Mouse (Mus musculus): ENCODE results near the gene Fbxw8. TPM values are rescaled to one million over a fixed set of nuclear protein-coding genes. Genes with fewer than 3 reads are reported as not detected.
A peak's percentile ranks its signal among the peaks of the same experiment; 100 is the strongest.

The Fbxw8 gene
- 29.4 and 31.2 TPM in 2 replicates for polyA plus RNA-seq (2016; fragmentation: Nextera tagmentation; extraction: Ambion mirVana)

GRCm38 (mm10) chr5:118154839-118155564 lies at the start of gene Fbxw8:
Gene Fbxw8, minus strand, starts transcription at chr5:118155464.
- peak within 1 kb of the TSS; percentile 95 for H3K27ac ChIP-seq
- peaks cover 4% of the 10 kb centered on the region; the same call in 1 of the 2 replicates for H3K27me3 ChIP-seq (ENCODE audit: insufficient read depth, poor library complexity, severe bottlenecking)
- WGBS = under 1% methylated on average over 67 of the region's 67 CpGs
- H3K4me3 ChIP-seq = peak within 1 kb of the TSS; percentile 100
- peaks cover 21% of the 10 kb centered on the region for H3K36me3 ChIP-seq
- H3K9me3 ChIP-seq = no peaks in the 10 kb centered on the region
- peak; percentile 93 for DNase-seq (ENCODE audit: low spot score)
- H3K4me1 ChIP-seq = peaks cover 34% of the 10 kb centered on the region

DNA sequence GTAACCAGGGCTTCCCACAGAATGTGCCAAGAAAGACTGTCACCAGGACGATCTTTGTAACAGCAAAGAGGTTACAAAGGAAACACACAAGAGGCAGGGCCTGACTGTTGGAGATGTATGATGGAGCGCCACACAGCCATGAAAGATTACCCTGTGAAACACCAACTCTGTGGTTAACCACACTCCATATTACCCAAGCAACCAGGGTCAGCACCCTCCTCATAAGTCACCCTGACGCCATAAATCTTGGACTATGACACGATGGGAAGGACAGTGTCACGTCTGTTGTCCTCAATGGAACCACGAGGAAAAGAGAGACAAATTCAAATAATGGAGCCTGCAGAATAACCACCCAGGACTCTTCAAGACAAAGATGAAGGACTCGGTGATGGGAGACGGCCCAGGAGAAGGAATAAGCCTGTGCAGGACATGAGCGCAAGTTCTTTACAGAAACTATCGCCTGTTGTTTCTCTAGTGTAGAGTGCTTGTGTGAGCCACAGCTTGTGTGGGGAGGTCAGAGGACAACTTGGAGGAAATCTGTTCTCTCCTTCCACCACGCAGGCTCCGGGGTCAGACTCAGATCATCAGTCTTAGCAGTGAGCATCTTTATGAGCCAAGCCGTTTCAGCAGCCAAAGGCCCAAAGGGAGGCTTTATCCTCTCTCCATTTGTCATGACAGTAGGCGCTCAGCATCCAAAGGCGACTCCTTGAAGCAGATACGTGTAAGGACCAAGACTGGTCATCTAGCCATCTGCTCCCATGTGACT lies 49.6 kb upstream of the Fbxw8 start:
- no peak for DNase-seq (ENCODE audit: low spot score)
- H3K27me3 ChIP-seq (ENCODE audit: insufficient read depth, poor library complexity, severe bottlenecking) = peaks cover 4% of the 10 kb centered on the region; the same call in 1 of the 2 replicates
- H3K27ac ChIP-seq = no peak overlapping the region
- no peaks in the 10 kb centered on the region for H3K36me3 ChIP-seq
- WGBS = 83% methylated on average over 16 of the region's 16 CpGs
- H3K4me1 ChIP-seq = peaks cover 7% of the 10 kb centered on the region; the same call in 1 of the 2 replicates
- H3K4me3 ChIP-seq = no peak overlapping the region
- no peaks in the 10 kb centered on the region for H3K9me3 ChIP-seq

DNA sequence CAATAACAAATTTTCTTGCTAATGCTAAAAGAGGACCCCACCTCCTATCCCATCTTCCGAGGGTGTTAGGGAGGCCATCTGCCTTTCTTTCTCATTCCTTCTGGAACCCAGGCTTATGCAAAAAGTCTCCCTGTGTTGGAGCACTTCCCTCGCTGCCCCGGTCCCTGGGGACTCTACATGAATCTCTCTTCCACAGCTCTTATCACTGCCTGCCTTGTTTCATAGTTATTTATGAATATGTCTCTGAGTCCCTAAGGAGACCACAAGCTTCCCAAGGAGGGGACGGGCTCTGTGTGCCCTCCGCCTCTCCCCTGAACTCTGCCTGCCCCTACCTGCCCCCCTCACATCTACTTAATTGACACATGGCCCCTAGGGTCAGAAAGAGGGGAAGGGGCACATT lies 44.4 kb upstream of the Fbxw8 start:
- WGBS = 65% methylated on average over 5 of the region's 5 CpGs

DNA sequence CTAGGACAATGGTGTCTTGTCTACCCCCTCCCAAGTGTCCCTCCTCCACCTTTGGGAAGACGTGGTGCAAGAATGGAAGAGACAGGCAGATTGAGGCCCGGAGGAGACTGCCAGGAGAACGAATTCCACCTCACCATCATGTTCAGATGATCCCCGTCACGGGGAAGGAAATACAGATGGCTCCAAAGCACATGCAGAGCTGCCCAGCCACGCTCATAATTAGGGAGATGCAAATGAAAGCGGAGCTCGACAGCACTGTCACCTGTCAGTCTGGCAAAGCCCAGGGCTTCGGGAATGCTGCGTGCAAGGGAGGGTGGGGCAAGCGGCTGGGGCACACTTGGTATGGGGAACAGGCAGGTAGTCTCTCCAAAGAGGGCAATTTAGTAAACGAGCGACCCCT lies 42.2 kb upstream of the Fbxw8 start:
- Histone ChIP-seq H3K4me3 (no peak overlapping the region), H3K4me1 (peaks cover 4% of the 10 kb centered on the region; the same call in 1 of the 2 replicates), H3K9me3 (no peaks in the 10 kb centered on the region), H3K27ac (no peak overlapping the region), H3K36me3 (no peaks in the 10 kb centered on the region), H3K27me3 (ENCODE audit: insufficient read depth, poor library complexity, severe bottlenecking) (peaks cover 38% of the 10 kb centered on the region)
- DNase-seq (ENCODE audit: low spot score) = no peak
- 70% methylated on average over 13 of the region's 13 CpGs for WGBS

More for the DNA sequence above, 44.4 kb upstream of the Fbxw8 start:
- H3K36me3 ChIP-seq = no peaks in the 10 kb centered on the region
- H3K27me3 ChIP-seq (ENCODE audit: insufficient read depth, poor library complexity, severe bottlenecking) = peaks cover 18% of the 10 kb centered on the region; the same call in 1 of the 2 replicates
- H3K27ac ChIP-seq = no peak overlapping the region
- H3K4me1 ChIP-seq = peaks cover 7% of the 10 kb centered on the region; the same call in 1 of the 2 replicates
- H3K4me3 ChIP-seq = no peak overlapping the region
- H3K9me3 ChIP-seq = no peaks in the 10 kb centered on the region
- DNase-seq (ENCODE audit: low spot score) = no peak

DNA sequence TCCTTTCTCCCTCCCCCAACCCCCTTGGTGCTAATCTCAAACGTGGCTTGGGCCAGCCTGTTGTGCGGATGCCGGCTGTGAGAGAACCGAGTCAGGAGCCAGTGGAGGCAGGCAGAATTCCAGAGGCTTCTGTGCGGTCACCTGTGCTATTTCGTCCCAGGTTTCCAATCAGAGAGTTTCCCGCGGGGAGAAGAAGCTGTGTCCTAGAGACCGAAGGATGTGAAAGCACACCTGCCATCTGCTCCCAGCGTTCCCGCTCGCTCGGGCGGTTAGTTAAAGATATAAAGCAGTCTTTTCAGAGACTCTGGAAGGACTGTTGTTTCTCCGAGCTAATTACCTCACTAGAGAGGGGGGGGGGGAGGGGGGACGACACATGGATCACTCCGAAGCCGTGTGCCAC lies 37.0 kb upstream of the Fbxw8 start:
- H3K27ac ChIP-seq = no peak overlapping the region
- H3K36me3 ChIP-seq = no peaks in the 10 kb centered on the region
- H3K4me3 ChIP-seq = peak overlapping the region; percentile 5; the same call in 1 of the 2 replicates
- 28% methylated on average over 18 of the region's 18 CpGs for WGBS
- peaks cover 14% of the 10 kb centered on the region for H3K4me1 ChIP-seq
- H3K27me3 ChIP-seq (ENCODE audit: insufficient read depth, poor library complexity, severe bottlenecking) = peaks cover 75% of the 10 kb centered on the region
- no peak for DNase-seq (ENCODE audit: low spot score)
- H3K9me3 ChIP-seq = no peaks in the 10 kb centered on the region

DNA sequence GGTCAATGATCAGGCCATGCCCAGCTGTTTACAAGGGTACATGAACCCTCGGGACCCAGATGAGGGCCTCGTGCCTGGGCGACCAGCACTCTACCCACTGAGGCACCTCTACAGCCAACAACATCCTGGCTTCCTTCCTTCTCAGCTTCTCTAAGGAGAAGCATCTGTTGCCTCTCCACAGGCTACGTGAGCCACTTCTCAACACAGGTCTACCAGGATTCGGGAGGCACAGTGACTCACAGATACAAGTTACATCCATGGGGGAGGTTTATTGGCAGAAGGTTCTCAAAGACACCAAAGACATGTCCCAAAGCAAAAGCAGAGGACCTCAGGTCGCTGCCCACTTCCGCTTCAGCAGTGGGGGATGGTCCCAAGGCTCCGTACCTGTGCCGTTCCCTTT lies 35.2 kb upstream of the Fbxw8 start:
- 76% methylated on average over 9 of the region's 9 CpGs for WGBS
- DNase-seq (ENCODE audit: low spot score) = no peak
- no peaks in the 10 kb centered on the region for H3K36me3 ChIP-seq
- H3K9me3 ChIP-seq = no peaks in the 10 kb centered on the region
- peaks cover 74% of the 10 kb centered on the region for H3K27me3 ChIP-seq (ENCODE audit: insufficient read depth, poor library complexity, severe bottlenecking)
- H3K4me1 ChIP-seq = peaks cover 14% of the 10 kb centered on the region
- no peak overlapping the region for H3K27ac ChIP-seq
- H3K4me3 ChIP-seq = no peak overlapping the region

DNA sequence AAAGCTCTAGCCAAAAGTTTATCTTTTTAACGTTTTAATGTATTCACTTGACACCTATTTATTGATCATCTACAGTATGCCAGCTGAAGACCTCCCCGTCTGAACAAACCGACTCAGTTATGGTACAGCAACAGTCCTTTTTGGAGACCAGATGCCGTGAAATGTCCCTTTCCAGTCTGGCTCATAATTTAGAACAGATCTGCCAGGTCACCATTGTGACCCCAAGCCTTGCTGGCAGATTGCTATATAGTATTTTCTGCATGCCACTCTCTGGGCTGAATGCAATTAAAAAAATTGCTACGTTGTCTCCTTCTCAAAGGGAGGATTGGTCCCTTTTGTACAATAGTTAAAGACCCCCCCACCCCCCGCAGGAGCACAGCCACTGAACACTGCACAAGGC lies 33.1 kb upstream of the Fbxw8 start:
- Histone ChIP-seq H3K36me3 (no peaks in the 10 kb centered on the region), H3K4me1 (peaks cover 14% of the 10 kb centered on the region), H3K27ac (no peak overlapping the region), H3K9me3 (no peaks in the 10 kb centered on the region), H3K27me3 (ENCODE audit: insufficient read depth, poor library complexity, severe bottlenecking) (peaks cover 59% of the 10 kb centered on the region), H3K4me3 (no peak overlapping the region)
- no peak for DNase-seq (ENCODE audit: low spot score)
- WGBS = 69% methylated on average over 6 of the region's 6 CpGs

DNA sequence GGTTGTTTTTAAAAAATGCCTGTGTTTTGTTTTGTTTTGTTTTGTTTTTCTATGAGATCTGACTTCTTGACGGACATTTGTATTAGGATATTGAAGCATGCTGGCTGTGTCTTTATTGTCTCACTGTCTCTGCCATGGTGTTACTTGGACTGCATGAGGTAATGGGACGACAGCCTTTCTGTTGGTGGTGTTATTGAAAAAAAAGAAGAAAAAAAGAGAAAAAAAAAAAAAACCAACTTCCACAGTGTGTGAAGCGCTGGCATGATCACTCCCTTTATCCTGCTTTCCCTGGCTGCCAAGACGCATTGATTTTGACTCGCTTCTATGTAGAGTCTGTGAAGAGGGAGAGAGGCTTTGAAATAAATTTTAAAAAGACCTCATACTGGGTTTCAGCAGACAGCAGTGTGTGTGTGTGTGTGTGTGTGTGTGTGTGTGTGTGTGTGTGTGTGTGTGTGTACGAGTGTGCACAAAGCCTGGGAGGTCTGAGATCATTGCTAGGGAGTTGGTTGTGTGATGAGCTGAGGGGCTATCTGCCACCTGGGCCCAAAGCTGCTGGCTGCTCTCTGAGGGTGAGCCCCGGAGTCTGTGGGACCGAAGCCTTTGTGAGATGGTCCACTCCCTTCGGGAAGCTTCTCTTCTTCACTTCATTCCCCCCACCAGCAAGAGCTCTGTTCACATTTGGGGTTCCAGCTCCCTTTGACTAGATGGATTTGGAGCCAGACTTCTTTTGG lies 31.8 kb upstream of the Fbxw8 start:
- DNase-seq (ENCODE audit: low spot score) = no peak
- Histone ChIP-seq H3K27me3 (ENCODE audit: insufficient read depth, poor library complexity, severe bottlenecking) (peaks cover 46% of the 10 kb centered on the region), H3K9me3 (no peaks in the 10 kb centered on the region), H3K27ac (no peak overlapping the region), H3K36me3 (no peaks in the 10 kb centered on the region), H3K4me1 (peaks cover 6% of the 10 kb centered on the region), H3K4me3 (no peak overlapping the region)
- 81% methylated on average over 9 of the region's 9 CpGs for WGBS

- 70% methylated on average over 7 of the region's 7 CpGs for WGBS
- Histone ChIP-seq H3K27me3 (ENCODE audit: insufficient read depth, poor library complexity, severe bottlenecking) (peaks cover 49% of the 10 kb centered on the region), H3K36me3 (no peaks in the 10 kb centered on the region), H3K4me1 (peaks cover 10% of the 10 kb centered on the region), H3K9me3 (no peaks in the 10 kb centered on the region), H3K4me3 (no peak overlapping the region), H3K27ac (no peak overlapping the region)
- no peak for DNase-seq (ENCODE audit: low spot score)
Observed at GRCm38 (mm10) chr5:118177640-118178039, 22.4 kb upstream of the Fbxw8 start.

GRCm38 (mm10) chr5:118175137-118175536 lies 19.9 kb upstream of the Fbxw8 start:
- H3K27me3 ChIP-seq (ENCODE audit: insufficient read depth, poor library complexity, severe bottlenecking) = peaks cover 70% of the 10 kb centered on the region
- H3K4me1 ChIP-seq = peaks cover 31% of the 10 kb centered on the region
- H3K27ac ChIP-seq = no peak overlapping the region
- no peaks in the 10 kb centered on the region for H3K9me3 ChIP-seq
- DNase-seq (ENCODE audit: low spot score) = no peak
- peak overlapping the region; percentile 54; the same call in 1 of the 2 replicates for H3K4me3 ChIP-seq
- H3K36me3 ChIP-seq = no peaks in the 10 kb centered on the region
- 25% methylated on average over 2 of the region's 2 CpGs for WGBS

- Histone ChIP-seq H3K27me3 (ENCODE audit: insufficient read depth, poor library complexity, severe bottlenecking) (peaks cover 70% of the 10 kb centered on the region), H3K27ac (peak overlapping the region; percentile 49; the same call in 1 of the 2 replicates)
- DNase-seq (ENCODE audit: low spot score) = no peak
Observed at GRCm38 (mm10) chr5:118174310-118175009, 19.2 kb upstream of the Fbxw8 start.

GRCm38 (mm10) chr5:118172078-118172723 lies 16.9 kb upstream of the Fbxw8 start:
- WGBS = 2% methylated on average over 27 of the region's 27 CpGs
- H3K27ac ChIP-seq = no peak overlapping the region
- DNase-seq (ENCODE audit: low spot score) = no peak
- peaks cover 83% of the 10 kb centered on the region for H3K27me3 ChIP-seq (ENCODE audit: insufficient read depth, poor library complexity, severe bottlenecking)
- no peaks in the 10 kb centered on the region for H3K36me3 ChIP-seq
- H3K4me3 ChIP-seq = peak overlapping the region; percentile 53
- no peaks in the 10 kb centered on the region for H3K9me3 ChIP-seq
- peaks cover 40% of the 10 kb centered on the region for H3K4me1 ChIP-seq

More at GRCm38 (mm10) chr5:118174310-118175009, 19.2 kb upstream of the Fbxw8 start:
- peak overlapping the region; percentile 54 for H3K4me3 ChIP-seq
- H3K4me1 ChIP-seq = peaks cover 35% of the 10 kb centered on the region
- H3K9me3 ChIP-seq = no peaks in the 10 kb centered on the region
- no peaks in the 10 kb centered on the region for H3K36me3 ChIP-seq
- 0% methylated on average over 22 of the region's 22 CpGs for WGBS

All from heart, embryonic 10.5 days (tissue).